Mouse (Mus musculus) skeletal muscle tissue, adult 2 months (tissue): ENCODE results near the gene Ceacam1.
"Not testable (repeated sequence)": the region's sequence is repeated elsewhere in the genome, so short reads cannot be mapped to it uniquely, and the experiment has no call there.

ENCODE experiments used
- DNase-seq: peaks from one replicate; pipeline ENCODE4 v3.0.0-alpha.2; 2012; ENCODE audit warnings: low read depth, low spot score

The Ceacam1 gene

GRCm38 (mm10) chr7:25439978-25440815, 37.2 kb downstream of the Ceacam1 start:
- no peak for DNase-seq

GRCm38 (mm10) chr7:25439124-25439822, 38.1 kb downstream of the Ceacam1 start:
- DNase-seq = no peak

GRCm38 (mm10) chr7:25436704-25437103, 40.7 kb downstream of the Ceacam1 start:
- no peak for DNase-seq

- DNase-seq = peak; percentile 35
Measured at GRCm38 (mm10) chr7:25436226-25436625, 41.2 kb downstream of the Ceacam1 start.

GRCm38 (mm10) chr7:25435546-25435851, 41.9 kb downstream of the Ceacam1 start:
- DNase-seq = no peak

- DNase-seq = no peak
Measured at GRCm38 (mm10) chr7:25434654-25435545, 42.5 kb downstream of the Ceacam1 start.

GRCm38 (mm10) chr7:25433781-25434560, 43.4 kb downstream of the Ceacam1 start:
- DNase-seq = no peak

GRCm38 (mm10) chr7:25433007-25433541, 44.3 kb downstream of the Ceacam1 start:
- DNase-seq = peak; percentile 22

- DNase-seq = no peak
Measured at GRCm38 (mm10) chr7:25432381-25432780, 45.0 kb downstream of the Ceacam1 start.

- DNase-seq = no peak
Measured at GRCm38 (mm10) chr7:25429886-25430784, 47.3 kb downstream of the Ceacam1 start.

GRCm38 (mm10) chr7:25428321-25428720, 49.1 kb downstream of the Ceacam1 start:
- no peak for DNase-seq

- no peak for DNase-seq
Measured at GRCm38 (mm10) chr7:25427144-25427543, 50.3 kb downstream of the Ceacam1 start.

- not testable (repeated sequence) for DNase-seq
Measured at GRCm38 (mm10) chr7:25426380-25426779, 51.0 kb downstream of the Ceacam1 start.

GRCm38 (mm10) chr7:25424429-25424828, 53.0 kb downstream of the Ceacam1 start:
- DNase-seq = peak; percentile 57

GRCm38 (mm10) chr7:25422286-25422841, 55.0 kb downstream of the Ceacam1 start:
- no peak for DNase-seq

- no peak for DNase-seq
Measured at GRCm38 (mm10) chr7:25419943-25420342, 57.5 kb downstream of the Ceacam1 start.

GRCm38 (mm10) chr7:25419536-25419935, 57.9 kb downstream of the Ceacam1 start:
- DNase-seq = no peak

GRCm38 (mm10) chr7:25417597-25417996, 59.8 kb downstream of the Ceacam1 start:
- no peak for DNase-seq

GRCm38 (mm10) chr7:25412833-25413441, 64.5 kb downstream of the Ceacam1 start, which contains the start of gene Cxcl17:
TSS of gene Cxcl17 (minus strand) at chr7:25412886.
- no peak for DNase-seq
